Mouse (Mus musculus): ENCODE results near the gene Os9. TPM values are rescaled to one million over a fixed set of nuclear protein-coding genes. Genes with fewer than 3 reads are reported as not detected.
"Not testable (repeated sequence)": the region's sequence is repeated elsewhere in the genome, so short reads cannot be mapped to it uniquely, and the experiment has no call there.

Os9 gene
- polyA plus RNA-seq, 1 experiment from 2014 or later = 65.7 TPM

- H3K27me3 ChIP-seq (ENCODE audit: control insufficient read depth, insufficient read depth, low read length) = no peaks in the 10 kb centered on the region
- no peak overlapping the region for H3K4me3 ChIP-seq (ENCODE audit: low read depth, low read length)
- no peak overlapping the region for H3K27ac ChIP-seq (ENCODE audit: low read depth, low read length)
- H3K9ac ChIP-seq (replicated peaks; ENCODE audit: low read depth, low read length) = no peak overlapping the region
- H3K36me3 ChIP-seq (ENCODE audit: control insufficient read depth, insufficient read depth, low read length) = no peaks in the 10 kb centered on the region
- H3K9me3 ChIP-seq (ENCODE audit: control insufficient read depth, low read length) = no peaks in the 10 kb centered on the region
- H3K4me2 ChIP-seq (ENCODE audit: low read depth, low read length) = no peak overlapping the region
- 90% methylated on average over 18 of the region's 18 CpGs for WGBS
- no peaks in the 10 kb centered on the region for H3K4me1 ChIP-seq (ENCODE audit: control insufficient read depth, insufficient read depth, low read length)
- ATAC-seq (ENCODE audit: low read depth) = no peak
Measured at GRCm38 (mm10) chr10:127138328-127139141, 17.6 kb upstream of the Os9 start.

GRCm38 (mm10) chr10:127137896-127138295 is 17.0 kb upstream of the Os9 start:
- H3K4me3 ChIP-seq (ENCODE audit: low read depth, low read length) = no peak overlapping the region
- ATAC-seq (ENCODE audit: low read depth) = no peak
- no peak overlapping the region for H3K27ac ChIP-seq (ENCODE audit: low read depth, low read length)
- no peak overlapping the region for H3K9ac ChIP-seq (replicated peaks; ENCODE audit: low read depth, low read length)
- no peaks in the 10 kb centered on the region for H3K36me3 ChIP-seq (ENCODE audit: control insufficient read depth, insufficient read depth, low read length)
- H3K4me2 ChIP-seq (ENCODE audit: low read depth, low read length) = no peak overlapping the region
- H3K9me3 ChIP-seq (ENCODE audit: control insufficient read depth, low read length) = no peaks in the 10 kb centered on the region
- no peaks in the 10 kb centered on the region for H3K27me3 ChIP-seq (ENCODE audit: control insufficient read depth, insufficient read depth, low read length)
- H3K4me1 ChIP-seq (ENCODE audit: control insufficient read depth, insufficient read depth, low read length) = no peaks in the 10 kb centered on the region
- WGBS = 86% methylated on average over 3 of the region's 3 CpGs

- Histone ChIP-seq H3K4me2 (ENCODE audit: low read depth, low read length) (no peak overlapping the region), H3K9ac (replicated peaks; ENCODE audit: low read depth, low read length) (no peak overlapping the region), H3K4me3 (ENCODE audit: low read depth, low read length) (no peak overlapping the region), H3K27ac (ENCODE audit: low read depth, low read length) (no peak overlapping the region), H3K36me3 (ENCODE audit: control insufficient read depth, insufficient read depth, low read length) (no peaks in the 10 kb centered on the region), H3K27me3 (ENCODE audit: control insufficient read depth, insufficient read depth, low read length) (no peaks in the 10 kb centered on the region), H3K4me1 (ENCODE audit: control insufficient read depth, insufficient read depth, low read length) (no peaks in the 10 kb centered on the region), H3K9me3 (ENCODE audit: control insufficient read depth, low read length) (no peaks in the 10 kb centered on the region)
- ATAC-seq (ENCODE audit: low read depth) = no peak
- 83% methylated on average over 4 of the region's 4 CpGs for WGBS
Measured at GRCm38 (mm10) chr10:127136510-127136909, 15.6 kb upstream of the Os9 start.

- Histone ChIP-seq H3K9me3 (ENCODE audit: control insufficient read depth, low read length) (no peaks in the 10 kb centered on the region), H3K9ac (replicated peaks; ENCODE audit: low read depth, low read length) (no peak overlapping the region), H3K4me3 (ENCODE audit: low read depth, low read length) (no peak overlapping the region), H3K27ac (ENCODE audit: low read depth, low read length) (no peak overlapping the region), H3K4me2 (ENCODE audit: low read depth, low read length) (no peak overlapping the region), H3K36me3 (ENCODE audit: control insufficient read depth, insufficient read depth, low read length) (no peaks in the 10 kb centered on the region), H3K4me1 (ENCODE audit: control insufficient read depth, insufficient read depth, low read length) (no peaks in the 10 kb centered on the region), H3K27me3 (ENCODE audit: control insufficient read depth, insufficient read depth, low read length) (no peaks in the 10 kb centered on the region)
- ATAC-seq (ENCODE audit: low read depth) = no peak
- 60% methylated on average over 8 of the region's 8 CpGs for WGBS
Measured at GRCm38 (mm10) chr10:127135118-127135836, 14.3 kb upstream of the Os9 start.

- not testable (repeated sequence) for H3K27me3 ChIP-seq (ENCODE audit: control insufficient read depth, insufficient read depth, low read length); H3K9ac ChIP-seq (replicated peaks; ENCODE audit: low read depth, low read length); H3K4me1 ChIP-seq (ENCODE audit: control insufficient read depth, insufficient read depth, low read length); H3K9me3 ChIP-seq (ENCODE audit: control insufficient read depth, low read length); ATAC-seq (ENCODE audit: low read depth); H3K36me3 ChIP-seq (ENCODE audit: control insufficient read depth, insufficient read depth, low read length); H3K4me2 ChIP-seq (ENCODE audit: low read depth, low read length); H3K4me3 ChIP-seq (ENCODE audit: low read depth, low read length); H3K27ac ChIP-seq (ENCODE audit: low read depth, low read length)
- 87% methylated on average over 3 of the region's 3 CpGs for WGBS
Measured at GRCm38 (mm10) chr10:127134394-127135035, 13.6 kb upstream of the Os9 start.

GRCm38 (mm10) chr10:127132469-127132868 is 11.5 kb upstream of the Os9 start:
- Histone ChIP-seq H3K4me3 (ENCODE audit: low read depth, low read length) (no peak overlapping the region), H3K27me3 (ENCODE audit: control insufficient read depth, insufficient read depth, low read length) (no peaks in the 10 kb centered on the region), H3K36me3 (ENCODE audit: control insufficient read depth, insufficient read depth, low read length) (no peaks in the 10 kb centered on the region), H3K4me2 (ENCODE audit: low read depth, low read length) (no peak overlapping the region), H3K4me1 (ENCODE audit: control insufficient read depth, insufficient read depth, low read length) (no peaks in the 10 kb centered on the region), H3K9ac (replicated peaks; ENCODE audit: low read depth, low read length) (no peak overlapping the region), H3K27ac (ENCODE audit: low read depth, low read length) (no peak overlapping the region), H3K9me3 (ENCODE audit: control insufficient read depth, low read length) (no peaks in the 10 kb centered on the region)
- no peak for ATAC-seq (ENCODE audit: low read depth)
- 68% methylated on average over 5 of the region's 5 CpGs for WGBS

GRCm38 (mm10) chr10:127129431-127129830 is 8.5 kb upstream of the Os9 start:
- no peaks in the 10 kb centered on the region for H3K4me1 ChIP-seq (ENCODE audit: control insufficient read depth, insufficient read depth, low read length)
- H3K4me3 ChIP-seq (ENCODE audit: low read depth, low read length) = no peak overlapping the region
- H3K9me3 ChIP-seq (ENCODE audit: control insufficient read depth, low read length) = no peaks in the 10 kb centered on the region
- no peaks in the 10 kb centered on the region for H3K36me3 ChIP-seq (ENCODE audit: control insufficient read depth, insufficient read depth, low read length)
- no peaks in the 10 kb centered on the region for H3K27me3 ChIP-seq (ENCODE audit: control insufficient read depth, insufficient read depth, low read length)
- no peak overlapping the region for H3K27ac ChIP-seq (ENCODE audit: low read depth, low read length)
- no peak overlapping the region for H3K9ac ChIP-seq (replicated peaks; ENCODE audit: low read depth, low read length)
- no peak for ATAC-seq (ENCODE audit: low read depth)
- WGBS = 62% methylated on average over 4 of the region's 4 CpGs
- H3K4me2 ChIP-seq (ENCODE audit: low read depth, low read length) = no peak overlapping the region

GRCm38 (mm10) chr10:127127711-127128279 is 6.9 kb upstream of the Os9 start:
- Histone ChIP-seq H3K9me3 (ENCODE audit: control insufficient read depth, low read length) (no peaks in the 10 kb centered on the region), H3K4me2 (ENCODE audit: low read depth, low read length) (no peak overlapping the region), H3K27ac (ENCODE audit: low read depth, low read length) (no peak overlapping the region), H3K4me1 (ENCODE audit: control insufficient read depth, insufficient read depth, low read length) (peaks cover 5% of the 10 kb centered on the region; the same call in 1 of the 2 replicates), H3K4me3 (ENCODE audit: low read depth, low read length) (no peak overlapping the region), H3K36me3 (ENCODE audit: control insufficient read depth, insufficient read depth, low read length) (no peaks in the 10 kb centered on the region), H3K27me3 (ENCODE audit: control insufficient read depth, insufficient read depth, low read length) (no peaks in the 10 kb centered on the region), H3K9ac (replicated peaks; ENCODE audit: low read depth, low read length) (no peak overlapping the region)
- WGBS = 89% methylated on average over 7 of the region's 7 CpGs
- ATAC-seq (ENCODE audit: low read depth) = no peak
